Mouse (Mus musculus) CH12.LX (cell line): ENCODE results near the gene Zfp423.
A peak's percentile ranks its signal among the peaks of the same experiment; 100 is the strongest.

Experiments
- CHD2 ChIP-seq: IDR thresholded peaks from 2 replicates; pipeline ENCODE4 v1.6.1; 2011; ENCODE audit warnings: low read length, improper control_type of control experiment
- CTCF ChIP-seq, 2 experiments: IDR thresholded peaks in 1 of 2; conservative IDR thresholded peaks in 1 of 2; 2 replicates each; pipeline ENCODE4 v1.5.1; 2011 to 2012; ENCODE audit warnings: low read depth in 2 of 2, low read length in 2 of 2, improper control_type of control experiment in 1 of 2, inconsistent platforms in 1 of 2, mild to moderate bottlenecking in 1 of 2, moderate library complexity in 1 of 2
- NELFE ChIP-seq: IDR thresholded peaks from 2 replicates; pipeline ENCODE4 v1.6.1; 2011; ENCODE audit warnings: low read depth, low read length, improper control_type of control experiment
- POLR2A ChIP-seq: IDR thresholded peaks from 2 replicates; pipeline ENCODE4 v1.6.1; 2011; ENCODE audit warnings: low read depth, mild to moderate bottlenecking, improper control_type of control experiment, low read length
- TCF12 ChIP-seq: IDR thresholded peaks from 2 replicates; pipeline ENCODE4 v1.6.1; 2014; ENCODE audit warnings: low read depth, mild to moderate bottlenecking, inconsistent platforms, low read length, improper control_type of control experiment

DNA sequence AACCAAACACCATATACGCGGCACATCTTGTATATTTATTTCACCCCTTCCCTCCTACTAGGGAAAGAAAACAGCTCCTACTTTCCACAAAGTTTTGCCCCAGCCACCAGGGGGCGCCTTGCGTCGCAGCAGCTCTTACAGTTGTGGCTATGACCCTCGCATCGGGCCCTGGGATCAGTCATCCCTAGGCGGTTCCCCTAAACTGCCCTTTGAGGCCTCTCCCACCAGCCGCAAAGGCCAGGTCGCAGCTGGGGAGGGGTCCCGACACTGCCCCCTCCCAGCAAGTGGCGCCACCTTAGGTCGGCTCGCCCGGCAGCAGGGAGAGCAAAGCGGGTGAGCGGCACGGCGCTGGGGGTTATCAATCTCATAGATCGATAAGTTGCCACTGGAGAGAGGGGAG lies 1.7 kb upstream of the Zfp423 start:
- TF ChIP-seq TCF12 = no peak
- peak in 1 of 2 experiments; percentile 24; a peak in 1 of 4 replicates for TF ChIP-seq CTCF (conservative IDR thresholded peaks at IDR 0.05 in 1 of 2, IDR thresholded peaks at IDR 0.05 in 1 of 2; ENCODE audit: low read depth in 2 of 2, low read length in 2 of 2)
- no peak for TF ChIP-seq POLR2A
- TF ChIP-seq CHD2 = no peak
- no peak for TF ChIP-seq NELFE
